Mouse (Mus musculus) myocyte (in vitro differentiated cells): ENCODE measurements around the gene Nedd9. TPM values are rescaled to one million over a fixed set of nuclear protein-coding genes. Genes with fewer than 3 reads are reported as not detected.

Source experiments
- H3K27me3 ChIP-seq: one replicate; pipeline ENCODE4 v1.6.1; 2011; ENCODE audit not compliant: control insufficient read depth, insufficient read depth, insufficient read length
- H3K36me3 ChIP-seq: one replicate; pipeline ENCODE4 v1.6.1; 2011; ENCODE audit not compliant: control insufficient read depth, insufficient read depth
- H3K4me2 ChIP-seq: one replicate; pipeline ENCODE4 v1.6.1; 2011; ENCODE audit warnings: low read depth, control low read depth
- H3K4me3 ChIP-seq: one replicate; pipeline ENCODE4 v1.5.1; 2011; ENCODE audit warnings: mild to moderate bottlenecking, control low read depth, moderate library complexity
- H3K79me2 ChIP-seq: one replicate; pipeline ENCODE4 v1.6.1; 2011; ENCODE audit not compliant: control insufficient read depth, insufficient read depth
- H3ac ChIP-seq: one replicate; pipeline ENCODE4 v1.6.1; 2011; ENCODE audit not compliant: control insufficient read depth, insufficient read length
- CEBPB ChIP-seq: IDR thresholded peaks from 2 replicates; pipeline ENCODE4 v1.6.1; 2011; ENCODE audit warnings: mild to moderate bottlenecking, moderate library complexity; ENCODE audit not compliant: poor library complexity, insufficient read depth, severe bottlenecking
- E2F4 ChIP-seq: IDR thresholded peaks from one replicate; pipeline ENCODE4 v1.6.1; 2011; ENCODE audit warnings: mild to moderate bottlenecking, control low read depth, moderate library complexity; ENCODE audit not compliant: insufficient read depth
- MAX ChIP-seq: IDR thresholded peaks from one replicate; pipeline ENCODE4 v1.6.1; 2011; ENCODE audit warnings: low read depth, mild to moderate bottlenecking, control low read depth
- MYOD1 ChIP-seq, 3 experiments: IDR thresholded peaks; one replicate each; pipeline ENCODE4 v1.6.1; 2011; ENCODE audit warnings: control low read depth in 2 of 3, low read depth in 2 of 3, mild to moderate bottlenecking in 2 of 3, moderate library complexity in 1 of 3; ENCODE audit not compliant: insufficient read length in 2 of 3, control insufficient read depth in 1 of 3
- MYOG ChIP-seq, 3 experiments: IDR thresholded peaks; one replicate each; pipeline ENCODE4 v1.6.1; 2011; ENCODE audit warnings: control low read depth in 2 of 3, low read depth in 2 of 3, mild to moderate bottlenecking in 2 of 3; ENCODE audit not compliant: insufficient read length in 2 of 3, control insufficient read depth in 1 of 3, insufficient read depth in 1 of 3
- POLR2A ChIP-seq: IDR thresholded peaks from one replicate; pipeline ENCODE4 v1.6.1; 2011; ENCODE audit warnings: low read depth, mild to moderate bottlenecking, control low read depth, moderate library complexity; ENCODE audit not compliant: insufficient read length
- POLR2AphosphoS2 ChIP-seq: IDR thresholded peaks from one replicate; pipeline ENCODE4 v1.6.1; 2011; ENCODE audit warnings: low read depth, control low read depth; ENCODE audit not compliant: insufficient read length
- REST ChIP-seq: IDR thresholded peaks from one replicate; pipeline ENCODE4 v1.6.1; 2011; ENCODE audit warnings: mild to moderate bottlenecking, control low read depth, moderate library complexity; ENCODE audit not compliant: insufficient read depth, insufficient read length
- SRF ChIP-seq: IDR thresholded peaks from one replicate; pipeline ENCODE4 v1.6.1; 2011; ENCODE audit warnings: low read depth; ENCODE audit not compliant: control insufficient read depth, insufficient read length
- TCF12 ChIP-seq: IDR thresholded peaks from one replicate; pipeline ENCODE4 v1.6.1; 2011; ENCODE audit warnings: mild to moderate bottlenecking, control low read depth; ENCODE audit not compliant: poor library complexity, insufficient read depth, severe bottlenecking
- TCF3 ChIP-seq: IDR thresholded peaks from one replicate; pipeline ENCODE4 v1.6.1; 2011; ENCODE audit warnings: low read depth, control low read depth; ENCODE audit not compliant: insufficient read length
- USF1 ChIP-seq: IDR thresholded peaks from one replicate; pipeline ENCODE4 v1.6.1; 2011; ENCODE audit warnings: low read depth, mild to moderate bottlenecking, control low read depth, moderate library complexity
- polyA plus RNA-seq: library from polyadenylated mRNA; unstranded; fragments of >200 nt; fragmentation: generic; extraction: Trizol; gene quantifications from one replicate; pipeline ENCODE4 v1.2.1, GENCODE M21; 2012; ENCODE audit warnings: missing spikeins

The Nedd9 gene
- polyA plus RNA-seq, 1 experiment: 11.6 TPM

DNA sequence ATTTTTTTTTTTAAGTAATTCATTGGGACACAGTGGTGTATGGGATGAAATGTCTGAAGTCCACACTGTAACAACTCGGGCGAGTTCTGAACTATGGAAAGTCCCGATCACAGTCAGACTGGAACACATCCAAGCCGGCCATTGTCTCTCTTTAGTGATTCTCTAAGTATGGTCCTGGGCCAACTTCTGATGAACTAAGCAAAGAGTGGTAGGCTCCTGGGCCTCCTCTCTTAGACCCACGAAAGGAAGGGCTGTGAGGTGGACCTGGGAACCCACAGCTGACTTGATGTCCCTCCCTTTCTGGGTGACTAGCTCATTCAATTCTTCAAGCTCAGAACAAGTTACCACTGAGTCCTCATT, 152.5 kb downstream of the Nedd9 start:
- TF ChIP-seq POLR2A (no peak), CEBPB (no peak), USF1 (no peak), REST (no peak)
- Histone ChIP-seq H3K27me3 (no peaks in the 10 kb centered on the region), H3K4me2 (no peak overlapping the region), H3K4me3 (no peak overlapping the region), H3K79me2 (peaks cover 51% of the 10 kb centered on the region), H3K36me3 (peaks cover 22% of the 10 kb centered on the region), H3ac (no peak overlapping the region)

DNA sequence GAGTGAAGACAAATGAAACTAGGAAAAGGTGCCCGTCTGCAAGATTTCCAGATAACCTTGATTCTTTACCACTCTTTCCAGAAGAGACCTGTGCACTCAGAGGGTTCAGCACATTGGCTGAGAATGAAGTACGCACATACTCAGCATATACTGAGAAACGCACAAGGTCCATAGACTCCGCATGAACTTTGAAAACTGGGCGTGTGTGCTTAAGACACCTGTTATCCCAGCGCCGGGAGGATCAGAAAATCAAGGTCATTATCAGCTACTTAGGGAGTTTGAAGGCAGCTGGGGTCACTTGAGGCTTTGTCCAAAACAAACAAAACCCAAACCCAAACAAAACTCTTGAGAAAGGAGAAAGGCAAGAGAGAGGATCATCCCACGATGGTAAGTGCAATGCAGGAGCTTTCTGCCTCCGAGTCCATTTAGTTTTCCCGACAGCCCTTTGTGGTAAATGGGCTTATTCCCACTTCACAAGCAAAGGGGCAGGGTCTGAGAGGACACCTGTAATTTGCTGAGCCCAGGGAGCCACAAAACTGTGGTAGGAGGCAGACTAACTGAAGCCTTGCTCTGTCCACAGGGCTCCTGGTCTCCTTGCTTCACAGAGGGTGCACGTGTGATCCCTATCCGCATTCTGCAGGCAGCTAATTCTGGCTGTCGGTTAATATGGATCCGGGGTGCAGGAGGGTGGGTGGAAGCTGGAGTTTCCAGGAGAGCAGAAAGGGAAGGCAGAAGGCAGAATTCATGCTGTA, 153.1 kb downstream of the Nedd9 start:
- H3K27me3 ChIP-seq: no peaks in the 10 kb centered on the region
- H3K4me2 ChIP-seq: no peak overlapping the region
- peaks cover 51% of the 10 kb centered on the region for H3K79me2 ChIP-seq
- H3K4me3 ChIP-seq: no peak overlapping the region
- TF ChIP-seq CEBPB (no peak), USF1 (no peak), SRF (no peak), MYOD1 (IDR thresholded peaks at IDR 0.05; ENCODE audit: control insufficient read depth in 1 of 3, insufficient read length in 2 of 3, low read depth in 2 of 3) (no peak), E2F4 (no peak), MAX (no peak), TCF12 (no peak), REST (no peak), POLR2A (no peak)
- no peak overlapping the region for H3ac ChIP-seq
- H3K36me3 ChIP-seq: peaks cover 22% of the 10 kb centered on the region

- TF ChIP-seq MAX (no peak), TCF12 (no peak), TCF3 (no peak), MYOG (IDR thresholded peaks at IDR 0.05; ENCODE audit: control insufficient read depth in 1 of 3, insufficient read depth in 1 of 3, insufficient read length in 2 of 3, low read depth in 2 of 3) (no peak), USF1 (no peak), SRF (no peak), CEBPB (no peak), E2F4 (no peak), POLR2A (no peak), REST (no peak), POLR2AphosphoS2 (no peak), MYOD1 (IDR thresholded peaks at IDR 0.05; ENCODE audit: control insufficient read depth in 1 of 3, insufficient read length in 2 of 3, low read depth in 2 of 3) (no peak)
- no peak overlapping the region for H3ac ChIP-seq
- H3K4me3 ChIP-seq: no peak overlapping the region
- H3K27me3 ChIP-seq: no peaks in the 10 kb centered on the region
- H3K79me2 ChIP-seq: peaks cover 62% of the 10 kb centered on the region
- peaks cover 12% of the 10 kb centered on the region for H3K36me3 ChIP-seq
- H3K4me2 ChIP-seq: peak overlapping the region; percentile 26
Observed at GRCm38 (mm10) chr13:41331671-41332340, 155.4 kb downstream of the Nedd9 start.

DNA sequence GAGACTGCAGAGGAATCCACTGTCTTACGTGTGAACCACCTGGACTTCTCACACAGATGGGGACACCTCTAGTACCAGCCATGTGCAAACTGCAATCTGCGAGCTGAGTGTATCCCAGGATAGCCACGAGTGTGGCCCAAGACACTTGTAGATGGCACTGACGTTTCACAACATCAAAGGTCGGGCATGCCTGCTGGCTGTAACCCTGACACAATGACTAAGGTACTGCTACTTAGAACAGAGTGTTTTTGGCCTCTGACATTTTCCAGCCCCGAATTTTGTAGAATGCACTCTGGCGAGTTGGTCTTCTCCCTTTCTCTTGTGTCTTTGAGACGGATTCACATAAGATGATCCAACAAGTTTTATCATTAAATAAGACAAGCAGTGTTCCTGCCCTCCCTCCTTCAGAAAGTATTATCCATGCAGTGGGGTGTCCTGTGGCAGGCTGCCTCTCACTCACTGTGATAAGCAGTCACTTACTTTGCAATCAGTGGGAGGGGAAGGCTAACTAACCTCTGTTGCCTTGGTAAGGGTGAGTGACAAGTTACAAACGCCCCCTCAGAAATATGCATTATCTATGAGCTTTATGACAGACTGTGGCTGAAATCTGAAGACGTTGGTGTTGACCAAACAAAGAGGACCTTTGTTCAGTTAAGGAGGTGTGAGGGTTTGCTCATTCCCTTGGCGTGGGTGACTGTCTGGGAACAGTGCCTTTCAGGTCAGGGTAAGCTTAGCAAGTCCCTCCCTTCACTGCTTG, 156.4 kb downstream of the Nedd9 start:
- H3K4me3 ChIP-seq: no peak overlapping the region
- H3K27me3 ChIP-seq: no peaks in the 10 kb centered on the region
- peaks cover 12% of the 10 kb centered on the region for H3K36me3 ChIP-seq
- H3K4me2 ChIP-seq: peak overlapping the region; percentile 26
- TF ChIP-seq SRF: no peak
- TF ChIP-seq REST: no peak
- no peak for TF ChIP-seq TCF3
- no peak for TF ChIP-seq CEBPB
- no peak for TF ChIP-seq USF1
- no peak for TF ChIP-seq TCF12
- TF ChIP-seq POLR2AphosphoS2: no peak
- no peak for TF ChIP-seq POLR2A
- TF ChIP-seq MYOG (IDR thresholded peaks at IDR 0.05; ENCODE audit: control insufficient read depth in 1 of 3, insufficient read depth in 1 of 3, insufficient read length in 2 of 3, low read depth in 2 of 3): no peak
- no peak overlapping the region for H3ac ChIP-seq
- peaks cover 65% of the 10 kb centered on the region for H3K79me2 ChIP-seq
